Mouse (Mus musculus) lung, embryonic 14.5 days (tissue): ENCODE measurements around the gene Alg12. TPM values are rescaled to one million over a fixed set of nuclear protein-coding genes. Genes with fewer than 3 reads are reported as not detected.

Experiments used
- ATAC-seq: fragments of 200-750 bp; cut with Nextera tagmentation; 2 replicates; pipeline ENCODE4 v1.8.0; 2017; ENCODE audit warnings: mild to moderate bottlenecking, moderate TSS enrichment, moderate library complexity; ENCODE audit not compliant: insufficient read depth
- DNase-seq: peaks from one replicate; pipeline ENCODE4 v3.0.0-alpha.2; 2015
- H3K27ac ChIP-seq: fragments of 300-500 bp; sonication (generic); 2 replicates; pipeline ENCODE4 v1.5.1; 2014; ENCODE audit warnings: low read depth, mild to moderate bottlenecking, moderate library complexity
- H3K27me3 ChIP-seq: fragments of 300-500 bp; sonication (generic); 2 replicates; pipeline ENCODE4 v1.6.1; 2014; ENCODE audit warnings: low read length, control low read depth; ENCODE audit not compliant: insufficient read depth
- H3K36me3 ChIP-seq: fragments of 300-500 bp; sonication (generic); 2 replicates; pipeline ENCODE4 v1.6.1; 2014; ENCODE audit warnings: control low read depth; ENCODE audit not compliant: insufficient read depth
- H3K4me1 ChIP-seq: fragments of 300-500 bp; sonication (generic); 2 replicates; pipeline ENCODE4 v1.6.1; 2014; ENCODE audit warnings: antibody characterized with exemption, control low read depth; ENCODE audit not compliant: insufficient read depth
- H3K4me2 ChIP-seq: fragments of 300-500 bp; sonication (generic); 2 replicates; pipeline ENCODE4 v1.6.1; 2014; ENCODE audit warnings: mild to moderate bottlenecking
- H3K4me3 ChIP-seq: fragments of 300-500 bp; sonication (generic); 2 replicates; pipeline ENCODE4 v1.5.1; 2014; ENCODE audit warnings: low read depth, low read length
- H3K9ac ChIP-seq: fragments of 300-500 bp; sonication (generic); 2 replicates; pipeline ENCODE4 v1.6.1; 2014
- H3K9me3 ChIP-seq: fragments of 300-500 bp; sonication (generic); 2 replicates; pipeline ENCODE4 v1.6.1; 2016; ENCODE audit warnings: low read depth, low read length, control low read depth
- CTCF ChIP-seq: IDR thresholded peaks from 2 replicates; pipeline ENCODE4 v1.5.1; 2016; ENCODE audit warnings: antibody characterized with exemption, low read depth
- WGBS: fragments of 180-500 bp; shearing (Covaris S2); extraction: QIAGEN DNeasy Blood & Tissue Kit; methylation state at CpG from one replicate; pipeline ENCODE4 v1.1.7; 2014; 5-methylcytosine and 5-hydroxymethylcytosine counted together
- polyA plus RNA-seq: library from polyadenylated mRNA; unstranded; fragments of >200 nt; fragmentation: Nextera tagmentation; extraction: Ambion mirVana; gene quantifications from 2 replicates; pipeline ENCODE4 v1.2.1, GENCODE M21; 2014

Gene Alg12
- polyA plus RNA-seq, 1 experiment from 2014 or later: 13.3 TPM

DNA sequence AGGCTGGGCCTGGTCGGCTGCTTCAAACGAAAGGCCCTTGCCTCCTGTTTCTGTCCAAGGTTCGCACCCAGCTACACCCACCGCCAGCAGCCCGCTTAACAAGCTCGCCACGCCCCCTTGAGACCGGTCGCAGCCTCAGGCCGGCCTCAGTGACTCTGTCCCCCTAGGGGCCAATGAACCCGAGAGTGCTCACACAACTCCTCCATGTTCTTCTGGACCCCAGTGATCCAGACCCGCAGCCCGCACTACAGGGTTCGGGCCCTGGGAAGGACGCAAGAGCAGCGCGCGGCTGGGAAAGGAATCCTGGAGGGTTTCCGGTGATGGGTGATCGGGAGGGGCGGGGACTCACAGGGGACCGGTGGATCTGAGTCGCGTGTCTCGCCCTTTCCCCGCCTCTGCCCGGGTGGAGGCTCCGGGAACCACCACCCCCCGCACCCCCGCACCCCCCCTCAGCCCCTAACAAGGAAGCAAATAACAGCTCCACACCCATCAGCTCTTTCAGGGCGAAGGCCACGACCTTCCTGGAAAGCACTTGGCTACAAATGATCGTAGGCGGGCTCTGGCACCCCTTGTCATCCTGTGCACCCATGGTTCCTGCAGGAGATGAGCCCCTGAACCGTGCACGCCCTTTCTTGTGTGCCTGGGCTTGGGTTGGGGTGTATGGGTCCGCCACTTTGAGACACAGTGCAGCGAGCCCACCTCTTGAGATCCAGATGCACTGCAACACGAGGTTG lies 18.2 kb upstream of the Alg12 start:
- under 1% methylated on average over 39 of the region's 39 CpGs for WGBS
- peak overlapping the region; percentile 46; the same call in 1 of the 2 replicates for H3K27ac ChIP-seq
- H3K27me3 ChIP-seq: no peaks in the 10 kb centered on the region
- peaks cover 11% of the 10 kb centered on the region for H3K4me1 ChIP-seq
- H3K9me3 ChIP-seq: no peaks in the 10 kb centered on the region
- peak; percentile 52 for TF ChIP-seq CTCF
- peak overlapping the region; percentile 48 for H3K4me3 ChIP-seq
- no peaks in the 10 kb centered on the region for H3K36me3 ChIP-seq
- H3K9ac ChIP-seq: peak overlapping the region; percentile 50
- peak overlapping the region; percentile 88 for H3K4me2 ChIP-seq
- ATAC-seq (peak; percentile 51), DNase-seq (peak; percentile 77)

DNA sequence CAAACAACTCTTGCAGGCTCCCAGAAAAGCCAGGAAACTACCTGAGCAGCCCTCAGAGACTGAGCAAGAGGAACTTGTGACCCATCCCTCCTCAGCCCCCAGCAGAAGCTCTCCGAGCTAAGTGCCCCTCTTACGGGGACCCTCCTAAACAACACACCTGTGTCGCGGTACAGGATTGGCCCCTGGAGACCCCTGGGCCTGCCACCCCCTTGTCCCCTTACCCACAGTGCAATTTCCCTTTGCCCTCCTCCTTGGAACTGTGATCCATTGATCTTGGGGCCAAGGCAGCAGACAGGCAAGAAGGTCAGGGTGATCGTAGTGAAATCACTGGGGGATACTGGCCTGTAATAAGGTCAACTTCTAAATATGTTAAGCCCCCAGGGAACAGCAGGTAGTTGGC lies 17.5 kb upstream of the Alg12 start:
- 71% methylated on average over 5 of the region's 5 CpGs for WGBS
- Histone ChIP-seq H3K4me3 (no peak overlapping the region), H3K9ac (no peak overlapping the region)

GRCm38 (mm10) chr15:88836031-88836430 lies 16.9 kb upstream of the Alg12 start:
- peaks cover 11% of the 10 kb centered on the region for H3K4me1 ChIP-seq

More for the DNA sequence above, 17.5 kb upstream of the Alg12 start:
- H3K27me3 ChIP-seq: no peaks in the 10 kb centered on the region
- H3K4me2 ChIP-seq: peak overlapping the region; percentile 88
- peaks cover 11% of the 10 kb centered on the region for H3K4me1 ChIP-seq
- H3K36me3 ChIP-seq: no peaks in the 10 kb centered on the region
- no peaks in the 10 kb centered on the region for H3K9me3 ChIP-seq
- ATAC-seq (no peak), DNase-seq (no peak)
- no peak overlapping the region for H3K27ac ChIP-seq
- TF ChIP-seq CTCF: no peak

DNA sequence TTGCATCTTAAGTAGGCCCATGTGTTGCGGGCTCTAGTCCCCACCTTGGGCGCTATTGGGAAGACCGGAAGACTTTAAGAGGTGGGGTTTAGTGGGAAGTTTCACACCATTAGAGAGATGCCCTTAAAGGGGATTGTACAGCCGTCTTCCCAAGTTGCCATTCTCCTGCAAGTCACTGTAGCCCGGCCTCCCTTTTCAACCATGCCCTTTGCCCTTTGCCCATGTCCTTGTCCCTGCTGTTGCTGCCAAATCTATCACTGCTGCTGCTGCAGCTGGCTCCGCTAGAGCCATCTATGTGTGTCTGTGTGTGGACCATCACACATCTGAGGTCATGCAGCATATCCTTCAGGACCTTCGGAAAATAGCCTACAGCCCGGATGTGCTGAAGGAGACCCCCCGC lies 13.4 kb upstream of the Alg12 start:
- no peak for TF ChIP-seq CTCF
- Histone ChIP-seq H3K9me3 (no peaks in the 10 kb centered on the region), H3K4me1 (no peaks in the 10 kb centered on the region)

More at GRCm38 (mm10) chr15:88836031-88836430, 16.9 kb upstream of the Alg12 start:
- Histone ChIP-seq H3K4me3 (no peak overlapping the region), H3K27me3 (no peaks in the 10 kb centered on the region), H3K36me3 (no peaks in the 10 kb centered on the region), H3K9me3 (no peaks in the 10 kb centered on the region), H3K4me2 (no peak overlapping the region), H3K27ac (no peak overlapping the region), H3K9ac (no peak overlapping the region)
- WGBS: 73% methylated on average over 6 of the region's 6 CpGs
- ATAC-seq: no peak
- TF ChIP-seq CTCF: peak; percentile 50
- no peak for DNase-seq

DNA sequence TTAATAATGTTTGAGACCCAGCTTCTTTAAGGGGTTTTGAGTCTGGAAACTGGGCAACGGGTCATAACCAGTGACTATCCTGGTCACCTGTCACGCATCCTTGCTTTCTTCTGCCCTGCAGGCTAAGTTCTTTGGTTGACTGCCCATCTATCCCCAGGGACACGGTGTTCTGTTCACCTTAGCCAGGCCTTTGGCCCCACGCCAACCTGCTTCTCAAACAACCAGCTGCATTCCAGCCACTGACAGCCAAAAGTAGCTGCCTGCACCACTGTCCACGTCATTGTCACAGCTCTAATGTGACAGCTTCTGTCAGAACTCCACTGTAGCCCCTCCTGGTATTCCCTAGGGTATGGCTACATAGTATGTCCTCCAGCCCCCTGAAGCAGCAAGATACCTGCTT lies 12.4 kb upstream of the Alg12 start:
- Histone ChIP-seq H3K4me2 (no peak overlapping the region), H3K27me3 (no peaks in the 10 kb centered on the region), H3K4me3 (no peak overlapping the region), H3K4me1 (no peaks in the 10 kb centered on the region), H3K9ac (no peak overlapping the region), H3K27ac (no peak overlapping the region), H3K9me3 (no peaks in the 10 kb centered on the region), H3K36me3 (peaks cover 5% of the 10 kb centered on the region; the same call in 1 of the 2 replicates)
- DNase-seq (peak; percentile 34), ATAC-seq (no peak)
- WGBS: 44% methylated on average over 5 of the region's 5 CpGs
- no peak for TF ChIP-seq CTCF

More for the DNA sequence above, 13.4 kb upstream of the Alg12 start:
- Histone ChIP-seq H3K36me3 (0 out of 2 replicates have a peak, but pooled peaks cover 3% of the 10 kb centered on the region), H3K4me3 (no peak overlapping the region), H3K27me3 (no peaks in the 10 kb centered on the region), H3K9ac (no peak overlapping the region), H3K4me2 (no peak overlapping the region), H3K27ac (no peak overlapping the region)
- WGBS: 55% methylated on average over 9 of the region's 9 CpGs
- DNase-seq (no peak), ATAC-seq (no peak)

GRCm38 (mm10) chr15:88830696-88831095 lies 11.6 kb upstream of the Alg12 start:
- DNase-seq (no peak), ATAC-seq (no peak)
- Histone ChIP-seq H3K36me3 (peaks cover 11% of the 10 kb centered on the region; the same call in 1 of the 2 replicates), H3K4me2 (no peak overlapping the region), H3K4me3 (no peak overlapping the region), H3K27me3 (no peaks in the 10 kb centered on the region), H3K27ac (no peak overlapping the region), H3K4me1 (no peaks in the 10 kb centered on the region), H3K9ac (no peak overlapping the region), H3K9me3 (no peaks in the 10 kb centered on the region)
- 71% methylated on average over 5 of the region's 5 CpGs for WGBS
- TF ChIP-seq CTCF: no peak

- Histone ChIP-seq H3K9ac (no peak overlapping the region; the same call in 1 of the 2 replicates), H3K9me3 (no peaks in the 10 kb centered on the region), H3K27me3 (no peaks in the 10 kb centered on the region), H3K4me1 (no peaks in the 10 kb centered on the region), H3K36me3 (peaks cover 19% of the 10 kb centered on the region), H3K4me3 (no peak overlapping the region), H3K4me2 (no peak overlapping the region), H3K27ac (no peak overlapping the region)
- no peak for TF ChIP-seq CTCF
- ATAC-seq: no peak
- 64% methylated on average over 6 of the region's 6 CpGs for WGBS
- no peak for DNase-seq
These were observed 10.8 kb upstream of the Alg12 start for GRCm38 (mm10) chr15:88829791-88830440.
